Mouse (Mus musculus): ENCODE results near the gene Camkmt.

Camkmt gene

GRCm38 (mm10) chr17:85087591-85087990 lies 2.8 kb upstream of the Camkmt start:
- in situ Hi-C loops (cut with MboI; ENCODE audit: low pct_unique_long_range_greater_than_20kb in 1 of 2, low sequenced_read_pairs in 2 of 2, unreplicated experiment in 1 of 2), result no loop called here

GRCm38 (mm10) chr17:85088401-85088800 lies 2.0 kb upstream of the Camkmt start:
- in situ Hi-C loops (cut with MboI; ENCODE audit: low pct_unique_long_range_greater_than_20kb in 1 of 2, low sequenced_read_pairs in 2 of 2, unreplicated experiment in 1 of 2), result no loop called here

GRCm38 (mm10) chr17:85089011-85089410 lies 1.3 kb upstream of the Camkmt start:
- in situ Hi-C loops (cut with MboI; ENCODE audit: low pct_unique_long_range_greater_than_20kb in 1 of 2, low sequenced_read_pairs in 2 of 2, unreplicated experiment in 1 of 2), result no loop called here

- in situ Hi-C loops (cut with MboI; ENCODE audit: low pct_unique_long_range_greater_than_20kb in 1 of 2, low sequenced_read_pairs in 2 of 2, unreplicated experiment in 1 of 2), result no loop called here
Observed at GRCm38 (mm10) chr17:85089621-85090020, 731 bp upstream of the Camkmt start.

- in situ Hi-C loops (cut with MboI; ENCODE audit: low pct_unique_long_range_greater_than_20kb in 1 of 2, low sequenced_read_pairs in 2 of 2, unreplicated experiment in 1 of 2), result no loop called here
Observed at GRCm38 (mm10) chr17:85091762-85092161, 1.4 kb downstream of the Camkmt start.

- in situ Hi-C loops (cut with MboI; ENCODE audit: low pct_unique_long_range_greater_than_20kb in 1 of 2, low sequenced_read_pairs in 2 of 2, unreplicated experiment in 1 of 2), result no loop called here
Observed at GRCm38 (mm10) chr17:85096396-85096795, 6.0 kb downstream of the Camkmt start.

- in situ Hi-C loops (cut with MboI; ENCODE audit: low pct_unique_long_range_greater_than_20kb in 1 of 2, low sequenced_read_pairs in 2 of 2, unreplicated experiment in 1 of 2), result no loop called here
Observed at GRCm38 (mm10) chr17:85098677-85099323, 8.4 kb downstream of the Camkmt start.

- in situ Hi-C loops (cut with MboI; ENCODE audit: low pct_unique_long_range_greater_than_20kb in 1 of 2, low sequenced_read_pairs in 2 of 2, unreplicated experiment in 1 of 2), result loop anchor here (25.0 kb wide), 2 partner anchors 362 to 537 kb away; no protein-coding TSS in a partner anchor
Observed at GRCm38 (mm10) chr17:85100232-85100631, 9.9 kb downstream of the Camkmt start.

- in situ Hi-C loops (cut with MboI; ENCODE audit: low pct_unique_long_range_greater_than_20kb in 1 of 2, low sequenced_read_pairs in 2 of 2, unreplicated experiment in 1 of 2), result loop anchor here (25.0 kb wide), 2 partner anchors 361 to 536 kb away; no protein-coding TSS in a partner anchor
Observed at GRCm38 (mm10) chr17:85101751-85102150, 11.4 kb downstream of the Camkmt start.

GRCm38 (mm10) chr17:85103310-85103709 lies 13.0 kb downstream of the Camkmt start:
- in situ Hi-C loops (cut with MboI; ENCODE audit: low pct_unique_long_range_greater_than_20kb in 1 of 2, low sequenced_read_pairs in 2 of 2, unreplicated experiment in 1 of 2), result loop anchor here (25.0 kb wide), 2 partner anchors 359 to 534 kb away; no protein-coding TSS in a partner anchor

- in situ Hi-C loops (cut with MboI; ENCODE audit: low pct_unique_long_range_greater_than_20kb in 1 of 2, low sequenced_read_pairs in 2 of 2, unreplicated experiment in 1 of 2), result loop anchor here (25.0 kb wide), 2 partner anchors 352 to 527 kb away; no protein-coding TSS in a partner anchor
Observed at GRCm38 (mm10) chr17:85110640-85111039, 20.3 kb downstream of the Camkmt start.

- in situ Hi-C loops (cut with MboI; ENCODE audit: low pct_unique_long_range_greater_than_20kb in 1 of 2, low sequenced_read_pairs in 2 of 2, unreplicated experiment in 1 of 2), result loop anchor here (25.0 kb wide), 2 partner anchors 349 to 524 kb away; no protein-coding TSS in a partner anchor
Observed at GRCm38 (mm10) chr17:85113441-85113840, 23.1 kb downstream of the Camkmt start.

GRCm38 (mm10) chr17:85116643-85117042 lies 26.3 kb downstream of the Camkmt start:
- in situ Hi-C loops (cut with MboI; ENCODE audit: low pct_unique_long_range_greater_than_20kb in 1 of 2, low sequenced_read_pairs in 2 of 2, unreplicated experiment in 1 of 2), result loop anchor here (25.0 kb wide), 2 partner anchors 346 to 521 kb away; no protein-coding TSS in a partner anchor

- in situ Hi-C loops (cut with MboI; ENCODE audit: low pct_unique_long_range_greater_than_20kb in 1 of 2, low sequenced_read_pairs in 2 of 2, unreplicated experiment in 1 of 2), result no loop called here
Observed at GRCm38 (mm10) chr17:85138393-85138792, 48.0 kb downstream of the Camkmt start.

GRCm38 (mm10) chr17:85141621-85142020 lies 51.3 kb downstream of the Camkmt start:
- in situ Hi-C loops (cut with MboI; ENCODE audit: low pct_unique_long_range_greater_than_20kb in 1 of 2, low sequenced_read_pairs in 2 of 2, unreplicated experiment in 1 of 2), result no loop called here

- in situ Hi-C loops (cut with MboI; ENCODE audit: low pct_unique_long_range_greater_than_20kb in 1 of 2, low sequenced_read_pairs in 2 of 2, unreplicated experiment in 1 of 2), result no loop called here
Observed at GRCm38 (mm10) chr17:85142495-85143111, 52.3 kb downstream of the Camkmt start.

- in situ Hi-C loops (cut with MboI; ENCODE audit: low pct_unique_long_range_greater_than_20kb in 1 of 2, low sequenced_read_pairs in 2 of 2, unreplicated experiment in 1 of 2), result no loop called here
Observed at GRCm38 (mm10) chr17:85144141-85144540, 53.8 kb downstream of the Camkmt start.

GRCm38 (mm10) chr17:85148348-85148747 lies 58.0 kb downstream of the Camkmt start:
- in situ Hi-C loops (cut with MboI; ENCODE audit: low pct_unique_long_range_greater_than_20kb in 1 of 2, low sequenced_read_pairs in 2 of 2, unreplicated experiment in 1 of 2), result no loop called here

- in situ Hi-C loops (cut with MboI; ENCODE audit: low pct_unique_long_range_greater_than_20kb in 1 of 2, low sequenced_read_pairs in 2 of 2, unreplicated experiment in 1 of 2), result no loop called here
Observed at GRCm38 (mm10) chr17:85149211-85149738, 58.9 kb downstream of the Camkmt start.

All from mouse embryonic stem cell (cell line).